Mouse (Mus musculus) heart, postnatal 10 days (tissue): ENCODE results near the gene Ubl4b. TPM values are rescaled to one million over a fixed set of nuclear protein-coding genes. Genes with fewer than 3 reads are reported as not detected.

Experiments
- DNase-seq, 2 experiments: peaks; one replicate each; pipeline ENCODE4 v3.0.0; 2021
- intact Hi-C: fragments of 180-260 bp; cut with DNase I; formaldehyde crosslinking; loops from one replicate; pipeline ENCODE4 v1.15.1; 2025
- total RNA-seq, 2 experiments: library from RNA; stranded (reverse); gene quantifications; 2 replicates each; pipeline ENCODE4 v1.2.3; 2021

The Ubl4b gene
- total RNA-seq, 2 experiments from 2014 or later = not detected

DNA sequence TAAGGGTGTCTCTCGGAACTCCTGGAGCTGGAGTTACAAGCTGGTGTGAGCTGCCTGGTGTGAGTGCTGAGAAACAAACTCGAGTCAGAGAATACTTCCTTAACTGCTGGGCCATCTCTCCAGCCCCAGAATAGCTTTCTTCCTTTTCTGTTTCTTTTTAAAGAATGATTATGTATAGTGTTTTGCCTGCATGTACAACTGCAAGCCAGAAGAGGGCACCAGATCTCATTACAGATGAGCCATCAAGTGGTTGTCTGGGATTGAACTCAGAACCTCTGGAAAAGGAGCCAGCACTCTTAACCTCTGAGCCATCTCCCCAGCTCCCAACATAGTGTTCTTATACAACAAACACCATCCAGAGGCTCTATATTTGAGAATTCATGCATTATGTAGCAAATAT is 16.3 kb upstream of the Ubl4b start:
- intact Hi-C loops = no loop called here
- DNase-seq = no peak

DNA sequence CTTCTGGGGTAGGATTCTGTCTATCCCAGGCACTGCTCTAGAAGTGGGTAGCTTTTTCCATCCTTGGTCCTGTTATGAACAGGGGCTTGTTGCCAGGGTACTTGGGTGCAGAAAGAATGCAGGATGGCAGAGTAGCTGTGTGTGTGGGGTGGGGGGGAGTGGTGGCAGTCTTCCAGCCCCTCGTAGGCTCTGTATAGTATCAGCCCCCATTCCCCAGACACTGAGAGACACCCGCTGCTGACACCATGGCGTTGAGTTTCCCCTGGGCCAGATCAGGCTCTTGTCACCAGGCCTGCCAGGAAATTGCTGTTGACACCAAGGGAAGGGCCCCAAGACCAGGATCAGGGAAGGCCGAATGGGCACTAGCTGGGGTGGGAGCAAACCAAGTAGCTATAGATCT is 13.8 kb upstream of the Ubl4b start:
- DNase-seq = no peak
- intact Hi-C loops = no loop called here

DNA sequence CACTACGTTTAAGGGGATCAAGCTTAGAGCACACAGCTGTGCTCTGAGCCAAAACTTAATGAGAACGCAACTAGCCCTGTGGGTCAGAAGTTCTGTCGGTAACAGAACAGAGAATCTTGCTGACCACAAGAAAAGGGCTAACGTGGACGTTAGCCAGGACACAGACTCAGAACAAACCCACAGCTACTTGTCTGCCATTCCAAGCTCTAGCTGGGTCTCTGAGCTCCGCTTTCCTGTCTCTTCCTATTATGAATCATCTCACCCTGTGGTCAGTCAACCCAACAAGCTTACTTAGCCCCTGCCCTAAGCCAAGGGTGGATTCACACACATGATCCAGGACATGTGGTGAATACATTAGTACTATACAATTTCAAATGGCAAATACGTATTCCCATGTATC is 12.9 kb upstream of the Ubl4b start:
- intact Hi-C loops = no loop called here
- DNase-seq = no peak

DNA sequence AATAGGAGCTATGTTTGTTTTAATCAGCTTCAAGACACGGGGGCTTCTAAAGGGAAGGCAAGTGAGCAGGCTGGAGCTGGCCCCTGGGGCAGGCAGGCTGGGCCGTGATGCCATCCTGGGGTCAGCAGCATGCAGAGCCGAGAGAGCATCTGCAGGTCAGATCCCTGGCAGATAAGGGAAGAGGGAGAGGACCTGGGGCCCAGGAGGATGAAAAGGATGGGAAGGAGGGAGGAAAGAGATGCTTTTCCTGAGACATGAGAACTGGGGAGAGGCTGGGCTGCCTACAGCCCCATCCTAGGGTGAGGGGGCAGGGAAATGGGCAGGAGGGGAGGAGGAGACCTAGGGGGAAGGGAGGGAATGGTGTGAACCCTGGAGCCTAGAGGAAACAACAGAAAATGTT is 10.5 kb upstream of the Ubl4b start:
- DNase-seq = no peak
- intact Hi-C loops = no loop called here

DNA sequence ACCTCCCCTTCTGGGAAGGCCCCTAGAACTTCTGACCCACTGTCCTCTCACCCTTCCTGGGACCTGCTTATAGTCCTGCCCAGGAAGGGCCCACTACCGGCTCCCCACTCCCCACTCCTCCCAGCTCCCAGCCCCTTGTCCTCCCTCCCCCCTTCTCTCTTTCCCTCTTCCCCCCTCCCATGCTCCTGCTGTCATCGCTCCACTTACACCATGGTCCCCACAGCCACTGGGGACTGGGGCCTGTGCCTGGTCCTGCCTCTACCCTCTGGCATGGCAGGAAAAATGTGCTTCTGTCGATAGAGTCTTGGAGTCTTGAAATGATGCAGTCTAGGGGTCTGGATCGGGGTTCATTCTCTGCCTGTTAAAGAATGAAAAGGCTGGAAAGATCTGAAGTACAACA is 9.0 kb upstream of the Ubl4b start:
- intact Hi-C loops = loop anchor here (5.0 kb wide), 1 partner anchor 303 kb away; no protein-coding TSS in a partner anchor
- no peak for DNase-seq

DNA sequence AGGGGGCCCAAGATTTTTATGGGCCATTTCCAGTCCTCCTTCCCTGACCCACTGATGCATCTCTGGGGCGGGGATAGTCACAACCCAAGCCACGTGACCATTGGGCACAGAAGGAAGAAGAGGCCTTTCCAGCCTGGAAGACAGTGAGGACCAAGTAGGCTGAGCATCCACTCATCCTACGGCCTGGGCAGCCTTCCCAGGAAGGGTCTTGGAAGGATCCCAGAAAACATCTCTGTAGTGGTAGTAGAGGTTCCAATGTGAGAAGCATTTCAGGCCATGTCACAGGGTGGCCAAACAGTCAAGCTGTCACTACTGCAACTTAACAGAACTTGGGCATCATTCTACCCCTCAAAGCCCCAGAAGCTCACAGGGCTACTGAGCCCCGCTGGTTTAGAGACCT is 7.7 kb upstream of the Ubl4b start:
- intact Hi-C loops = loop anchor here (5.0 kb wide), 1 partner anchor 305 kb away; no protein-coding TSS in a partner anchor

DNA sequence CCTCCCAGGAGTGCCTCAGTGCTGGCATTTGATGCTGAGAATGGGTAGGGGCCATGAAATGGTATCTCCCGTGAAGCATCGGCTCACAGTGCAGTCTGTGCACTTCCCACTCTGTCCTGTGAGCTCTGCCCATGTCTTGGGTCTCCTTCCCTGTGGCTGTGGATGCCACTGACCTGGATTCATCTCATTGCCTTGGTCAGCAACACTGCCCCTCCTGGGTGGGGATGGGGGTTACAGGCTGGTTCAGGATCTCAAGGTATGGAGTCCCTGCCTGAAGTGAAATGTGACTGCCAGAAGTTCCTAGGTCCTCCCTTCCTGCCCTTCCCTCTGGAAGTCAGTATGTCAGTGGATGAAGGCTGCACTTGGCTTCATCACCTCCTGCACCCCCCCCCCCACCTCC is 7.2 kb upstream of the Ubl4b start:
- intact Hi-C loops = loop anchor here (5.0 kb wide), 1 partner anchor 305 kb away; no protein-coding TSS in a partner anchor
- DNase-seq = no peak

More for the DNA sequence above, 7.7 kb upstream of the Ubl4b start:
- DNase-seq = no peak

DNA sequence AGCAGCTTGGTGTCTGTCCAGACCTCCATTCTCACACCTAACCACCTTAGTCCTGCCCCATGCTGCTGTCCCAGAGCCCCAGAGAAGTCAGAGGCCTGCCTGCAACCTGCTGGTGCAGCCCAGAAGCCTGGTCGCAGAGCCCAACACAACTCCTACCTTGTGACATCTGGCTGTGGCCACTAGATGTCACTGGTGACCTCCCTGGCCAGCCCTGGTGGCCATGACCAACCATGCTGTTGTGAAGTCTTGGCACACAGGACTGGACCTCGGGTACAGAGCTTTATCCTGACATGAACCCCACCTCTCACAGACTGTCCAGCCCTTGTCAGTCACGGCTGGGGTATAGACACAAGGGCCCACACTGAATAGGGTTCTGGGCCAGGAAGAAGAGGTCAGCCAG is 4.3 kb upstream of the Ubl4b start:
- intact Hi-C loops = loop anchor here (1.0 to 5.0 kb wide), 3 partner anchors 20 to 358 kb away; no protein-coding TSS in a partner anchor
- peak; percentile 87 to 89 for DNase-seq

DNA sequence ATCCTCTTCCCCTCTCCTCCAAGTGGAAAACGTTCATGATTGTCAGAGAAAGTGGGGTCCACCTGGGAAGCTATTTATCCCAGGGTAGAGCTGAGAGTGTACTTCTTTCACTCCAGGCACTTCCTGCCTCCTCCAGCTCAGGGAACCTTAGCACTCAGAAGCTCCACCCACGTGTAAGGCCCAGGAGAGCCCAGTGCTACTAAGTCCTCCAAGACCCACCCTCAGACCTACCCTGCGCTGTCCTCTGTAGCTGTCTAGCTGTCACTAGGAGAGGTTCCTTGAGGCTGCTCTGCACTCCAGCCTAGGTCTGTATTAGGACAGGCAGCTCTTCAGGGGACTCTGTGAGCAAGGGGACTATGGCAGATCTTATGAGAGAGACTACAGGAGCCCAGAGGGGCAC is 3.9 kb upstream of the Ubl4b start:
- intact Hi-C loops = loop anchor here (1.0 to 5.0 kb wide), 3 partner anchors 21 to 359 kb away; no protein-coding TSS in a partner anchor
- no peak for DNase-seq

DNA sequence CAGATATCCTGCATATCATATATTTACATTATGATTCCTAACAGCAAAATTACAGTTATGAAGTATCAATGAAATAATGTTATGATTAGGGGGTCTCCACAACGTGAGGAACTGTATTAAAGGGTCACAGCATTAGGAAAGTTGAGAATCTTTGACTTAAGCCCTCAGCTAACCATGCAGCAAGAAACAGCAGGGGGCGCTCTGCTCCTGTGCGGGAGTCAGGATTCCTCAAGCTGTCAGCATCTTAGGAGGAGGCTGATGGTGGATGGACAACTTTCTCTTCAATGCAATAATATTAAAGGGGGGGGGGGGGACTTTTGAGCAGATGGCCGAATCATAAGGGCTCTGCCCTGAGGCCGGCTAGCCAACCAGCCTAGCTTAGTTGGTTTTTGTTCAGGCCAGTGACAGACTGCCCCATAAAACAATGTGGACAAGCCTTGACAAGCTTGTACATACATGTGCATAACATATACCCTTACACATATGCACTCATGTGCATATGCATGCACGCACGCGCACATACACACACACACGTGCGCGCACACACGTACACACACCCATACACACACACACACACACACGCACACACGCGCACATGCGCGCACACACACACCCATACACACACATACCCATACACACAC is 4.3 kb downstream of the Ubl4b start:
- DNase-seq = peak; percentile 48 to 77
- intact Hi-C loops = loop anchor here (2.0 kb wide), 1 partner anchor 62 kb away; no protein-coding TSS in a partner anchor

DNA sequence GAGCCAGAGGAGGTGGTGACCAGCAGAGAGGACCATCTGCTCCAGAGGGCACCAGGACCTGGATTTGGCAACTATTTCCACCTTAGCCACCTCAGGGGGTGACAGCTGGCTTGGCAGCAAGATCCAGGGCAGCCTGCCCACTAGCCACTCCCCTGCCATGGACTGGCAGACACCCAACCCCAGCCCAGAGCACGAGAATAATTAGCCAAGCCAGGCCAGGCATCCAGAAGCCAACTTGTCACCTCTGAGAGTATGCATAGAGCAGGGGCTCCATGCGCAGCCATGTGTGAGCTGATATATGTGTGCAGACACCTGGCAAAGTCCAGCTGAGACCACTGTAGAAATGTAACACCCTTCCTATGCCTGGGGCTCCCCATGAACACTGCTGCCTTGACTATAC is 7.9 kb downstream of the Ubl4b start:
- DNase-seq = peak; percentile 70 to 74
- intact Hi-C loops = no loop called here

DNA sequence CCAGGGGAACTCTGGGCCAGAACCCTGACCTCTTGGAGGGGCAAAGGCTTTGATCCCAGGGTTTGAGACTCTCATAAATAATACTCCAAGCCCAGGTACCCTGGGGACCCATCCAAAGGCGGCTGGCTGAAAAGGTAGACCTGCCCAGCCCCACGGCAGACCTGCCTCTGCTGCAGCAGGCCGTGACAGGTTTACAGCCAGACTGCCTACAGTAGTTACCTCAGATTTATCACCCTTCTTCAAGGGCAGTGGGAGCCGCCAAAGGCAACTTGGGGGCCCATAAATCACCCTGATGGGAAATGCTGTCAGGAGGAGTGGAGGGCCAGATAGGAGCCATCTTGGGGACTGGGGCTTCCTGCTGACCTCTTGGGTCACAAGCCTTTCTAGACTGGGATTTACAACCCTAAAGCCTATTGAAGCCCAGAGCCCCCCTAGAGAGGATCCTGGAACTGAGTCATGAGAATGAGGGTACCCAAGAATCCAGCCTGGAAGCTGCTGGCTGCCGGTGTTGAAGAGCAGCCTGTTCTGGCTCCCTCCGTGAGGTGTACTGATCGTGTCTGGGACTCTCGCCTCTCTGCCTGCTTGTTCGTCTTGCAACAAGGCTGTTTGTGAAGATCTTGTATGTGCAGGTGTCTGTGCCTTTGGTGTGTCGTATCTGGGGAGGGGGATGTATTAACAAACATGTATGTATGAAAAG is 9.0 kb downstream of the Ubl4b start:
- no peak for DNase-seq
- intact Hi-C loops = no loop called here

DNA sequence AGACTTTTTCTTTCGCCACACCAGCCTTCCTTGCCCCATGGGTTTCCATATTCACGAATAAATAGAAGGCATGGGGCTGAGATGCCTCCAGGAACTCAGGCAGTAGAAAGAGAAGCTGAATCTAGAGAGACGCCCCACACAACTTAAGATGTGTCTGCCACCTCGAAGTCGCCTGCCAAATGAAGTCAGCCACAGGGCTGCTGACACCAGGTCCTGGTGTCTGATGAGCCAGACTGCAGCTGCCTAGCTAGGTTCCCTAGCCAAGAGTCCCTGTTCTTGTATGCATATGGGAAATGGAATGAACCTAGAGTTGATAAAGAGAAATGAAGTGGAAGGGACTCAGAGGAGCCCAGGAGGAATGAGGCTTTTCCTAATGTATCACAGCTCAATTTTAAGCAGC is 9.6 kb downstream of the Ubl4b start:
- DNase-seq = no peak
- intact Hi-C loops = no loop called here

DNA sequence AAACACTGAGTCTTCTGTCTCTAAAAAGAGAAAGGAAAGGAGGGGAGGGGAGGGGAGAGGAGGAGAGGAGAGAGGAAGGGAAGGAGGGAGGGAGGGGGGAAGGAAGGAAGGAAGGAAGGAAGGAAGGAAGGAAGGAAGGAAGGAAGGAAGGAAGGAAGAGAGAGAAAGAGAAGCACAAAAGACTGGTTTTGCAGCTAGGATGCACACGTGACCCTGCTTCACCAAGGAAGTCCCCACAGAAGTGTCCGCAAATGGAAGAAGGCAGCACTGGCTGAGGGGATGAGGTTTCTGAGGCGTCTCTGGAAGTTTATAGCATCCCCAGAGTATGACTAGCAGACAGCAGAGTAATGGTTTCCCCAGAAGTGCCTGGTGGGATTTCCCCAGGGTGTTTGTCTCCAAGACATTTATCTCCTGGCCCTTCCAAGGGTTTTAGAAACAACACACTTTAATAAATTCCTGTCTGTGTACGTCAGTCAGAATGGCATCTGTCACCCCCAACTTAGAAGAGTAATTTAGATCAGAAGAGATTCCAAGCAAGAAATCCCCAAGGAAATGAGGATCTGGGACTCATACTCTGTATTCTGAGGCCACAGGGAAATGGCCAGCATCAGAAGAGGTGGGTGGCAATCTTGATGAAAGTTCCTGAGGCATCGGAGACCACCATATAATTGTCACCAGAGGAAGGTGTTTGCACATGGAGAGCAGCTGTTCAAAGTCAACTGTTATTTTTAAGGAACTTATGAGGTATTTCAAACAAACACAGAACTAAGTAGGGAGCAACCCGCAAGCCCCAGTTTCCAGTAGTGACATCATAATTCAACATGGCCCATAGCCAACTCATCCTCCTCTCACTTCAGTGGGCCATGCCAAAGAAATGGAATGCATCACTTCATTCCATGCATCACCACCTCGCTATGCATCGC is 11.5 kb downstream of the Ubl4b start:
- intact Hi-C loops = no loop called here
- no peak for DNase-seq

DNA sequence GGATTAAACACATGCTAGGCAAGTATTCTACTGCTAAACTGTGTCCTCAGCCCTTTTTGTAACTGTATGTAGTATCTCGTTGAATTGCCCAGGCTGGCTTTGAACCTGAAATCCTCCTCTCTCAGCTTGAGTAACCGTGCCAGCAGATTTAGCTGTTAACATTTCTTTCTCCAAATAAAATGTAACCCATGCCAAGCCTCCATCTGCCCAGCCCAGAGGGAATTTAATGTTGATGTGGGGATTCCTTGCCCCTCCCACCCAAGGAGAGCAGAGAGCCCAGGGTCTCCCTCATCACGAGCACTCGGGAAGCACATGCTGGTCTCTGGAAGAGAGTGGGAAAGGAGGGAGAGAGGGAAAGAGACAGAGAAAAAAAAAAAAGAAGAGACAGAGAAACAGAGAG is 12.3 kb downstream of the Ubl4b start:
- intact Hi-C loops = no loop called here
- no peak for DNase-seq

DNA sequence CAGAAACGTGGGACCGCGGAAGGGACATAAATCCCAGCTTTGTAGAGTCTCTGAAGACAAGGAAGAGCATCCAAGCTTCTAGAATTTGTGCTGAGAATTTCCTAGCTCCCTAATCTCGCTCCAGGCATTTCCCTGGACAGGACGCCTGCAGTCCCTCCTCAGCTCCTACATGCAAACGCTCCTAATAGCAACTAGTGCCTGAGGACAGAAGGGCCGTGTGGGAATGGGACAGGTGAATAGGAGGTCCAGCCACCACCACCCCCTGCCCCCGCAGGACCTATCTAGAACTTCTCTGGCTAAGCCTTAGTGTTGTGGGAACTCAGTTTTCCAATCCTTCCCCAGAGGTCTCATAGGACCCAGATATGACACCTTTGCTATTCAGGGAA is 17.4 kb downstream of the Ubl4b start:
- DNase-seq = no peak
- intact Hi-C loops = no loop called here

DNA sequence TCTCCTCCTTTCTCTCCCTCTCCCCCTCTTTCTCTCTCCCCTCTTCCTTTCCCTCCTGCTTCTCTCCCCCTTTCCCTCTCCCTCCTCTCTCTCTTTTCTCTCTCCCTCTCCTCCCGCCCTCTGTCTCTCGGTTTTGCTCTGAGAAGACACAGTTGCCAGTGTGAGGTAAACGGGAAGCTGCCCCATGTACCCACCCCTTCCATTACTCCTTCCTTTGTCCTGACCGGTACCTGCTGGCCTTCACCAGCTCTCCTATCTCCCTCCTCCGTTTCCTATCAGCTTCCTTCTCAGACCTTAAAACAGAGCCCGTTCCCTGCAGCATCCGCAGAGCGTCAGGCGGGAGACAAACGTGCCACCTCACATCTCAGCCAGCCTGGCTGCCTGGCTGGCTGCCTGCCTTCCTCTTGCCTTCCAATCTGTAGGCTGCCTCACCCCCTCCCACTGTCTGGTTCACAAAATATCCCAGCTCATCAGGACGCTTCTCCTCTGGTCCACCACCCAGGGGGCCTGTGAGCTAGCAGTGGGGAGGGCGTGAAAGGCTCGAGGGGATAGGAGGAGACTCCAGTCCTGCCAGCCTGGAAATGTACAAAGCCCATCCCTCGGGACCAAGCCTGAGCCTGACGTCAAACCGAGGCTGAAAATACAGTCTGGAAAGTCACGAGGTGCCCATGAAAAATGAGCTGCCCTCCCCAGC is 17.9 kb downstream of the Ubl4b start:
- intact Hi-C loops = no loop called here
- DNase-seq = peak in 1 of 2 experiments; percentile 33

DNA sequence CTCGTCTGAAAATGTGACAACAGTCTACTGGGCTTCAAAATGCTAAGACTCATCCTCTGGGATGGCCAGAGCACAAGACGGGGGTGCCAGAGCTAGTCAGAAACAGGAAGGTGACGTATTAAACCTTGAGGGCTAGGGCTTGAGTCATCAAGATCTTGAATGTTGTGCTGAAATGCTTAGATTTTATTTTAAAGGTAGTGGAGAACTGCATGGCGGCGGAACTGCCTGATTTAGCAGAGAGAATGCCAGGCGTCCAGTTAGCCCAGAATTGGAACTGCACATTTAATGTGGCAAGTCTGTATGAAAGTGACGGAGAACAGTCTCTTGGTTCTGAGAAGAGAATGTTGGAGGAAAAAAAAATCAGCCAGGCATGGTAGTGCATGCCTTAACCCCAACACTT is 19.9 kb downstream of the Ubl4b start:
- intact Hi-C loops = no loop called here
- no peak for DNase-seq

DNA sequence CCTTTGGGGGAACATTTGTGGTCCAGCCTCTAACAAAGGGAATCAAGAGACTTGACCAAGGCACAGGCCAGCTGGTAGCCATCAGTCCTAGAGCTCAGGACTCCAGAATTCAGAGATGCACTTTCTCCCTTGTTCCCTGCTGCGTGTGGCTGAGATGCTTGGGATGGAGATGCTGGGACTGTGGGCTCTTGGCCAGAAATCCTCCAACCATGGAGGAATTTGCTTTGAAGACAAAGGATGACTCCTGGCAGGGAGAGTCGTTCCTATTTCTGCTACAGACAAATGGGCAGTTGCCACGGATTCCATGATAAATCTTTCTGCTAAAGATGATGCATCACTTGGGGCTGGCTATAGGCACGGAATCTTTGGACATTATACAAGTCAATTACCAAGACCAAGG is 21.3 kb downstream of the Ubl4b start:
- intact Hi-C loops = no loop called here
- no peak for DNase-seq

DNA sequence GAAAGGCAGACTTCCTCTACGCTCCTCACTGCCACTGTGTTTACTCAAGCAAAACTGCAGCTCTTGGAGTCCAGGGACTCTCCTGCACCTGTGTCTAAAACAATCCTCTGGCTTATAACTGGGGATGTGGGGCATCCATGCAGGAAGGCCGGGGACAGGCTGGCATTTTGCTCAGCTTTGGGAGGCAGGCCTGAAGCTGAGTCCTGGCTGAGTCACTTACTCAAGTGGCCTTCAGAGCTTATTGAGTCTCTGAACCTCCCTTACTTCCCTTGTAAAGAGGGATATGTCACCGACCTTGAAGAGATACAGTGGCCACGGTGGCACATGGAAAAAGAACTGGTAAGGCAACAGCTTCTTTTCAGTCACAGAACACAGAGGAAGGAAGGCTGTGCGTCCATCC is 24.3 kb downstream of the Ubl4b start:
- intact Hi-C loops = no loop called here
- DNase-seq = no peak

DNA sequence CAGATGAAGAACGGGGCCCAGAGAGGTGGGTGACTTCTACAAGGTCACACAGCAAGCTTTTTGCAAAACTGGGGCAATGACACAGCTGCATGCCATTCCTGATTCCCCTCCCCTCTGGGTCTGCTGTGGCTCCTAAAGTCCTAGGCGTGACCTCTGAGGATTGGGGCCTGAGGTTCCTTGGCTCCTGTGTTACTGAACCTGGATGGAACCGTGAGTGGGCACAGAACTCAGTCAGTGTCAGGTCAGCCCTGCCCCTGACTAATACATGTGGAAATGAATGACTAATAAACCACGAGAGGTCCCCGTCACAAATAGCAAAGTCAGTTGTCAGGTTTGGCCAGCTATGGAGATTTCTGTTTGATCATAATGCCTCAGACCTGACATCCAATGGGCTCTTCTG is 25.7 kb downstream of the Ubl4b start:
- DNase-seq = no peak
- intact Hi-C loops = no loop called here
